Mouse (Mus musculus) liver, adult 2 months (tissue): ENCODE measurements around the gene Dnaaf5. TPM values are rescaled to one million over a fixed set of nuclear protein-coding genes. Genes with fewer than 3 reads are reported as not detected.

Experiments used
- DNase-seq: peaks from one replicate; pipeline ENCODE4 v3.0.0-alpha.2; 2011; ENCODE audit warnings: low read depth, low spot score; ENCODE audit errors: extremely low read depth
- H3K27ac ChIP-seq: fragments of 200-500 bp; replicated peaks from 2 replicates; pipeline ENCODE4 v1.5.1; 2012; ENCODE audit warnings: low read depth, mild to moderate bottlenecking, control low read depth, inconsistent platforms, low read length; ENCODE audit not compliant: insufficient read depth
- H3K27me3 ChIP-seq: fragments of 200-500 bp; 2 replicates; pipeline ENCODE4 v1.6.1; 2012; ENCODE audit warnings: mild to moderate bottlenecking, moderate library complexity, low read length, inconsistent platforms; ENCODE audit not compliant: control insufficient read depth, insufficient read depth
- H3K36me3 ChIP-seq: fragments of 200-500 bp; 2 replicates; pipeline ENCODE4 v1.6.1; 2012; ENCODE audit warnings: low read length, inconsistent platforms; ENCODE audit not compliant: control insufficient read depth, insufficient read depth
- H3K4me1 ChIP-seq: fragments of 200-500 bp; 2 replicates; pipeline ENCODE4 v1.6.1; 2011; ENCODE audit warnings: low read length; ENCODE audit not compliant: control insufficient read depth, insufficient read depth
- H3K4me3 ChIP-seq: fragments of 200-500 bp; 2 replicates; pipeline ENCODE4 v1.5.1; 2011; ENCODE audit warnings: low read depth, mild to moderate bottlenecking, control low read depth, low read length, moderate library complexity; ENCODE audit not compliant: insufficient read depth
- H3K79me2 ChIP-seq: fragments of 200-500 bp; 2 replicates; pipeline ENCODE4 v1.6.1; 2012; ENCODE audit warnings: inconsistent platforms, mild to moderate bottlenecking, low read length, moderate library complexity; ENCODE audit not compliant: control insufficient read depth, insufficient read depth
- H3K9ac ChIP-seq: fragments of 200-500 bp; 2 replicates; pipeline ENCODE4 v1.6.1; 2012; ENCODE audit warnings: low read depth, mild to moderate bottlenecking, control low read depth, inconsistent platforms, low read length
- CTCF ChIP-seq: fragments of 200-500 bp; IDR thresholded peaks from 2 replicates; pipeline ENCODE4 v1.5.1; 2011; ENCODE audit warnings: low read depth, low read length, control low read depth
- POLR2A ChIP-seq: fragments of 200-500 bp; IDR thresholded peaks from 2 replicates; pipeline ENCODE4 v1.6.1; 2011; ENCODE audit warnings: low read length, control low read depth; ENCODE audit not compliant: insufficient read depth; ENCODE audit errors: extremely low read depth
- WGBS: fragments of 180-500 bp; shearing (Covaris S2); methylation state at CpG from one replicate; pipeline ENCODE4 v1.1.7; 2018; 5-methylcytosine and 5-hydroxymethylcytosine counted together
- polyA plus RNA-seq: library from polyadenylated mRNA; depleted of rRNA; stranded (reverse); fragments of >200 nt; gene quantifications from 2 replicates; pipeline ENCODE4 v1.2.3, GENCODE M21; 2012; rRNA removed
- total RNA-seq: library from RNA; depleted of rRNA; stranded (reverse); fragments of >200 nt; gene quantifications from 2 replicates; pipeline ENCODE4 v1.2.3, GENCODE M21; 2014; rRNA removed

Dnaaf5 gene
- total and polyA plus RNA-seq, 2 experiments, result 2.7 to 8.1 TPM

GRCm38 (mm10) chr5:139228318-139228717, 78.3 kb downstream of the Dnaaf5 start:
- Histone ChIP-seq H3K36me3 (peaks cover 21% of the 10 kb centered on the region; the same call in 1 of the 2 replicates), H3K79me2 (no peaks in the 10 kb centered on the region), H3K27me3 (no peaks in the 10 kb centered on the region), H3K4me3 (no peak overlapping the region), H3K27ac (no peak overlapping the region), H3K9ac (no peak overlapping the region), H3K4me1 (no peaks in the 10 kb centered on the region)
- TF ChIP-seq CTCF (no peak), POLR2A (no peak)
- DNase-seq, result no peak
- 96% methylated on average over 3 of the region's 3 CpGs for WGBS

GRCm38 (mm10) chr5:139229716-139230115, 79.7 kb downstream of the Dnaaf5 start:
- Histone ChIP-seq H3K4me1 (no peaks in the 10 kb centered on the region), H3K27ac (no peak overlapping the region), H3K27me3 (no peaks in the 10 kb centered on the region), H3K36me3 (peaks cover 27% of the 10 kb centered on the region), H3K4me3 (no peak overlapping the region), H3K9ac (no peak overlapping the region), H3K79me2 (no peaks in the 10 kb centered on the region)
- TF ChIP-seq CTCF (no peak), POLR2A (no peak)
- DNase-seq, result no peak
- 91% methylated on average over 3 of the region's 3 CpGs for whole genome bisulfite sequencing

GRCm38 (mm10) chr5:139232083-139232482, 82.1 kb downstream of the Dnaaf5 start:
- Histone ChIP-seq H3K4me1 (no peaks in the 10 kb centered on the region), H3K27ac (no peak overlapping the region), H3K79me2 (no peaks in the 10 kb centered on the region), H3K9ac (no peak overlapping the region), H3K27me3 (no peaks in the 10 kb centered on the region), H3K4me3 (no peak overlapping the region), H3K36me3 (peaks cover 20% of the 10 kb centered on the region)
- TF ChIP-seq CTCF (no peak), POLR2A (no peak)
- DNase-seq, result no peak
- 89% methylated on average over 3 of the region's 3 CpGs for WGBS

- Histone ChIP-seq H3K4me3 (no peak overlapping the region), H3K27ac (no peak overlapping the region), H3K36me3 (peaks cover 27% of the 10 kb centered on the region), H3K79me2 (no peaks in the 10 kb centered on the region), H3K4me1 (no peaks in the 10 kb centered on the region), H3K27me3 (no peaks in the 10 kb centered on the region), H3K9ac (no peak overlapping the region)
- no peak for TF ChIP-seq CTCF
- TF ChIP-seq POLR2A, result no peak
- 99% methylated on average over 4 of the region's 4 CpGs for WGBS
- DNase-seq, result no peak
Observed at GRCm38 (mm10) chr5:139234423-139234822, 84.4 kb downstream of the Dnaaf5 start.

Other genes with a start within 250 kb of the Dnaaf5 start
- gene Pdgfa, start 152.9 kb upstream of the Dnaaf5 start, total RNA-seq, result 2.8 and 3.2 TPM in 2 replicates
- gene Pdgfa, start 152.9 kb upstream of the Dnaaf5 start, polyA plus RNA-seq, result 1.8 and 3.4 TPM in 2 replicates
- gene Prkar1b, start 222 bp upstream of the Dnaaf5 start, total RNA-seq, result 0.37 and 0.67 TPM in 2 replicates
- 0.22 and 0.60 TPM in 2 replicates for gene Prkar1b, start 222 bp upstream of the Dnaaf5 start, polyA plus RNA-seq
- gene Sun1, start 50.4 kb downstream of the Dnaaf5 start, total RNA-seq, result 15.6 and 15.8 TPM in 2 replicates
- 6.7 and 8.8 TPM in 2 replicates for gene Sun1, start 50.4 kb downstream of the Dnaaf5 start, polyA plus RNA-seq
- 20.9 and 26.5 TPM in 2 replicates for gene Get4, start 102.1 kb downstream of the Dnaaf5 start, total RNA-seq
- 62.3 and 69.1 TPM in 2 replicates for gene Get4, start 102.1 kb downstream of the Dnaaf5 start, polyA plus RNA-seq
- gene Adap1, start 175.4 kb downstream of the Dnaaf5 start, total RNA-seq, result 1.5 TPM in 2 replicates
- 0.60 and 1.3 TPM in 2 replicates for gene Adap1, start 175.4 kb downstream of the Dnaaf5 start, polyA plus RNA-seq
- gene Cox19, start 201.2 kb downstream of the Dnaaf5 start, total RNA-seq, result 23.6 and 25.2 TPM in 2 replicates
- gene Cox19, start 201.2 kb downstream of the Dnaaf5 start, polyA plus RNA-seq, result 82.4 and 86.1 TPM in 2 replicates
- not detected in 2 replicates for gene Cyp2w1, start 202.4 kb downstream of the Dnaaf5 start, total RNA-seq
- not detected in 2 replicates for gene Cyp2w1, start 202.4 kb downstream of the Dnaaf5 start, polyA plus RNA-seq
- gene Gpr146, start 227.5 kb downstream of the Dnaaf5 start, total RNA-seq, result 36.5 and 57.1 TPM in 2 replicates
- gene Gpr146, start 227.5 kb downstream of the Dnaaf5 start, polyA plus RNA-seq, result 43.5 and 70.7 TPM in 2 replicates